Mouse (Mus musculus) monocyte, adult 59 days (primary cell): Measurements from ENCODE around the gene Pdrg1. TPM values are rescaled to one million over a fixed set of nuclear protein-coding genes. Genes with fewer than 3 reads are reported as not detected.

Experiments
- total RNA-seq, 2 experiments: library from RNA; stranded (reverse); gene quantifications; one replicate each; pipeline ENCODE4 v1.2.4; 2023

Gene Pdrg1
- 10 to 100 TPM; 33.5 to 36.8 TPM for total RNA-seq

DNA sequence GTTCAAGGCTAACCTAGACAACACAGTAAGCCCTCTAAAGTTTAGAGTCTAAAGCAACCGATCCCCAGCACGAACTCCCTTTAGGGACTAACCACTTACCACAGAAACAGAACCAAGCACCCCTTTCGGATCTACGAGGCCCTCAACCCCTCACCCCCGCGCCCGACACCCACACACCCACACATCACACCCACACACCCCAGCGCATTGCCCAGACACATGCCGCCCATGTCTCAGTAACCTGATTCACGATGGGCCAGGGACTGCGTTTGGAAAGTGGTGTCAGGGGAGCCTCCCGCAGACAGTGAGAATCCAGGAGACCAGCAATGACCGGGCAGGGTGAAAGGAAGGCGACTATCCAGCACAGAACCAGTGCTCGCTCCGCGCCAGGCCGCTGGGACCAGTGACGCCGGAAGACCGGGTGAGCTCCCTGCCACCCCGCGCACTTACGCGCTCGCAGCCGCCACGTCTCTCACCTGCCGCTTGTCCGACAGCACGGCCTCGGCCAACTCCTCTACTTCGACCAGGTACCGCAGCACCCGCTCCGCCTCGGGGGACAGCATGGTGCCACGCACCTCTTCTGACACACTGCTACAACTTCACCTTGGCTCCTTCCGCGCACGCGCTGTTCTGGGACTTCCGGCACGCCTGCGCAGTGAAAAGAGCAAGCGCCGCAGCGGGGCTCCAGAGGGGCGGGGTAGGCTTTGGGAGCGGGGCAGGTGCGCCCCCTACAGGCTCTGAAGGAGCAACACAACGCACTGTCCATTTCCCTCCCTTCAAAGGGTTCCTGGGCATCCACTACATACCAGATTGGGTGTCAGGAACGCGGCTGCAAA is at the start of gene Pdrg1:
Gene Pdrg1, minus strand, starts transcription at position 670 of the 836 bp plus-strand sequence.

DNA sequence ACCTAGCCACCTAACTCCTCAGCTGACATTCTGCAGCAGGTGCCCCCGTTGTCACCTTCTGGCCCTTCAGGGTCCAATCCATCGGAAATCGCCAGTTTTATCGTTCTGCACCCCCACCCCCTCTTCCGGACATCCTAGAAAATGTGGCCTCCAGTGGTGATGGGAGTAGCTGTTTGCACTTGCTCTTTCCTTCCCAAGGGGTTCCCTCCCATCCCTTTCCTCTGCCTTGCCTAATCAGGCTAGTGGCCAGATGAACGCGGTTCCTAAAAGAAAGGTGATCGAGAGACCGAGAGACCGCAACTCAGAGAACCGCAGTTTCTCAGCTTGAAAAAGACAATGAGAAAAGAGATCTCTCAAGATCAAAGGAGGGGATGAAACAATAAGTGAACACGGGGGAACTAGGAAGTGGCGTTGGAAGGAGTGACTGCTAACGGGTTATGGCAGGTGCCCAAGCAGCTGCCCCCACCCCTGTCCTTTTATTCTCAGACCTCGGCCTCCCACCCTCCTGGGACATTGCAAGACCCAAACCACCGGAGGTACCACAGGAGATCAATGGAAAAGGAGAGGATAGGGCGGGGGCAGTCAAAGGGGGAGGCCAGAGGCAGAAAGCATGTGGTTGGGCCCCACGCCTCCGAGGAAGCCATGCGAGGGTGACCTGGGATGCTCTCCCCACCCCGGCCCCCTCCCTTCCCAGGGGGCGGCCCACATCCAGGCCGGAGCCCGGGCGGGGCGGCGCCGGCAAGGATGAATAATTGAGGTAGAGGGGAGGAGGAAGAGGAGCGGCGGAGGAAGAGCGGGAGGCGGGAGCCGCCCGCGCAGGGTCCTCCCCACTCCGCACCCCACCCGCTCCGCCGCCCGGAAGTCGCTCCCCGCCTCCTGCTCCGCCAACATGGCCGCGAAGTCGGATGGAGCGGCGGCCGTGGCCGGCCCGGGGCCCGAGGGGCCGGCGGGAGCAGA is 16.2 kb upstream of the Pdrg1 start, which contains the start of gene Xkr7:
Gene Xkr7, plus strand, starts transcription at position 727 of the 957 bp plus-strand sequence.

DNA sequence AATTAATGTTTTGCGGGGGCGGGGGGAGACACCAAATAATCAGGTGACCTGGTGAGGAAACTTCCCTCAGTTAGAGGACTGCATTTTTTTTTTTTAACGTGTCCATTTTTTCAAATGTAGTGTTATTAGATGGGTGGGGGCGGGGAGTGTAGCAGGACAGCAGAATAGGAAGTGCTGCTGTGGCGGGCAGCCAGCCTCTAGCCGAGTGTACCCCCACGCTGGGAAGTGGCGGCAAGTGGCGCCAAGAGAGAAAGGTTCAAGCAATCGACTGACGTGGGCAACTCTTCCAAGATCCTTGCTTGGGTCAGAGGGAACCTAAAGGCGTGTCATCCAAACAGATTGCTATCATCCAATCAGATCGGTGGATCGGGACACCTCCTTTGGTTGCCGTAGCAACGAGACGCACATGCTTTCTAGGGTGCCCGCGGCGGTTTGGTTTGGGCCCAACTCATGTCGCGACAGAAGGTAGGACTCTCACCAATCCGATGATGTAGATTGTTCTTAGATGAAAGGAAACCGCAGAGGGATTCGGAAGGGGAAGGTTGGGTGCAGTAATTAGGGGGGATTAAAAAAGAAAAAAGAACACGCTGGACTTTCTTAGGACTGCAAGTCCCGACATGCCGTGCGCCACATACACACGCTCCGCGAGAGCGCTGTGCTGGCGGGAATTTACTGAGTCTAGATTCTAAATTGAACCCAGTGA is 53.0 kb downstream of the Pdrg1 start, which contains the start of gene Ttll9:
Gene Ttll9, plus strand, starts transcription at position 395 of the 703 bp plus-strand sequence.

Other genes with a start within 250 kb of the Pdrg1 start
- gene Bcl2l1, start 183.7 kb downstream of the Pdrg1 start, total RNA-seq = 10 to 100 TPM; 16.2 to 19.7 TPM
- 1 to 10 TPM in 1 of 2 experiments, under 1 TPM in 1; 0.73 to 3.4 TPM for gene Tpx2, start 167.5 kb downstream of the Pdrg1 start, total RNA-seq
- gene Mylk2, start 104.1 kb downstream of the Pdrg1 start, total RNA-seq = not detected
- not detected for gene Foxs1, start 82.2 kb downstream of the Pdrg1 start, total RNA-seq
- gene Dusp15, start 63.7 kb downstream of the Pdrg1 start, total RNA-seq = not detected
- gene Ttll9, start 52.9 kb downstream of the Pdrg1 start, total RNA-seq = not detected
- gene Xkr7, start 16.4 kb upstream of the Pdrg1 start, total RNA-seq = not detected
- gene Ccm2l, start 50.5 kb upstream of the Pdrg1 start, total RNA-seq = not detected
- 100 to 1,000 TPM; 416 TPM for gene Hck, start 93.0 kb upstream of the Pdrg1 start, total RNA-seq
- 100 to 1,000 TPM; 156 to 161 TPM for gene Tm9sf4, start 145.9 kb upstream of the Pdrg1 start, total RNA-seq
- gene Tspyl3, start 210.0 kb upstream of the Pdrg1 start, total RNA-seq = 10 to 100 TPM; 11.3 to 12.4 TPM
- gene Plagl2, start 226.0 kb upstream of the Pdrg1 start, total RNA-seq = 10 to 100 TPM; 90.5 to 92.1 TPM
- gene Pofut1, start 226.1 kb upstream of the Pdrg1 start, total RNA-seq = 10 to 100 TPM; 27.6 to 30.5 TPM